Mouse (Mus musculus) stomach, postnatal 0 days (tissue): ENCODE results near the gene Hspa1l.

Experiments used
- CTCF ChIP-seq: IDR thresholded peaks from 2 replicates; pipeline ENCODE4 v1.5.1; 2016; ENCODE audit warnings: antibody characterized with exemption, low read depth, mild to moderate bottlenecking, moderate library complexity
- EP300 ChIP-seq: optimal IDR thresholded peaks from 2 replicates; pipeline ENCODE3; 2016; ENCODE audit warnings: antibody characterized with exemption

DNA sequence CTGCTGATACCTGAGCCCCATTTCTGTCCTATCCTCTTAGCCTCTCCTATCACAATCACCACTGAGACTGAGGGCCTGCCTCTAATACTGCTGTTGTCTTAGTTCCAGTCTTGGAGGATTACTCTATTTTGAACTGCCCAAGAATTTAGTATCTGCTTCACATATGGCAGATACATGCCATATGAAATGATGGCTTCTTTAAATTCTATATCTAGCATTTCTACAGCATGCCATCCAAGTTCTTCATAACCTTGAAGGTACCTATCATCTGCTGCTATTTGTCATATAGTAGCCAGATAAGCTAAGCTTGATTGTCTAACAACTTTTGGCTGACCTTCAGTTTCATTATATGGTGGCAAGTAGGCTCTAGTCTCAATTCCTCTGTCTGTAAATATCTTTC, 22.2 kb downstream of the Hspa1l start:
- TF ChIP-seq EP300, result no peak
- TF ChIP-seq CTCF, result no peak
